Mouse (Mus musculus) thymus, adult 18-20 months (tissue): ENCODE results near the gene Cadm3.
"Not testable (repeated sequence)": the region's sequence is repeated elsewhere in the genome, so short reads cannot be mapped to it uniquely, and the experiment has no call there.

Source experiments
- DNase-seq, 2 experiments: peaks; one replicate each; pipeline ENCODE4 v3.0.0; 2022; ENCODE audit warnings: mixed read lengths in 2 of 2

Cadm3 gene

GRCm38 (mm10) chr1:173321593-173322248 lies 45.8 kb downstream of the Cadm3 start:
- DNase-seq = no peak

- DNase-seq = no peak
These were observed 49.5 kb downstream of the Cadm3 start for GRCm38 (mm10) chr1:173317925-173318477.

- no peak for DNase-seq
These were observed 51.8 kb downstream of the Cadm3 start for GRCm38 (mm10) chr1:173315725-173316124.

GRCm38 (mm10) chr1:173313535-173314050 lies 53.9 kb downstream of the Cadm3 start:
- not testable (repeated sequence) for DNase-seq

- not testable (repeated sequence) for DNase-seq
These were observed 64.7 kb downstream of the Cadm3 start for GRCm38 (mm10) chr1:173302795-173303194.
